Mouse (Mus musculus): ENCODE measurements at regions not wholly inside any gene's neighbourhood (a gene's known extent, or its start where the extent isn't known, plus 50 kb on each side); places are given as distances from the start of the nearest gene placed in this dataset.

DNA sequence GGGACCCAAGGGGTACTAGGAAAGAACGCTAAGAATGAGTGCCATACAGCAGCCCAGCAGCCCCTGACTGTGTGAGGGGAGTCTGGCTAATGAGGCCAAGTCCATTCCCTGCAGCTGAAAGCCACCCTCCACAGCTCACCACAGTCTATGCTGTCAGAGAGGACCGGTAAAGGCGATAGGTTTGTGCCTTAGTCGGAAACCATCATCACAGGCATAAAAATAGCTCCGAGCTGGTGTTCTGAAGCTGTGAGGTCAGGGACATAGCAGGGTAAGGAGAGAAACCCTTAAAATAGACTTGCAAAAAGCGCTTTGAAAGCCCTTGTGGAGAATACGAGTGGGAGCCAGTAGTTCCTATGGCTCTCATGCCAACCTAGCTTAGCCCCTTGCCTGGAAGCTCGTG is 172.1 kb upstream of the Thsd7b start:
- Histone ChIP-seq H3K9me3 (ENCODE audit: control insufficient read depth, low read length) (no peaks in the 10 kb centered on the region), H3K27ac (replicated peaks; ENCODE audit: low read depth, low read length) (no peak overlapping the region), H3K9ac (ENCODE audit: low read depth, low read length, severe bottlenecking) (no peak overlapping the region), H3K4me3 (replicated peaks; ENCODE audit: low read length) (no peak overlapping the region), H3K4me2 (replicated peaks; ENCODE audit: low read depth, low read length, severe bottlenecking) (no peak overlapping the region), H3K4me1 (ENCODE audit: control insufficient read depth, insufficient read depth, low read length) (no peaks in the 10 kb centered on the region), H3K27me3 (ENCODE audit: control insufficient read depth, insufficient read depth, low read length) (no peaks in the 10 kb centered on the region), H3K36me3 (ENCODE audit: control insufficient read depth, insufficient read depth, low read length) (no peaks in the 10 kb centered on the region)
- ATAC-seq (ENCODE audit: low FRiP score, low read depth), result no peak
- WGBS, result 71% methylated on average over 8 of the region's 8 CpGs
- DNase-seq (ENCODE audit: low spot score), result no peak
- no peak for TF ChIP-seq POLR2A (IDR thresholded peaks at IDR 0.05; ENCODE audit: borderline replicate concordance, extremely low read depth, insufficient read depth, insufficient read length)

DNA sequence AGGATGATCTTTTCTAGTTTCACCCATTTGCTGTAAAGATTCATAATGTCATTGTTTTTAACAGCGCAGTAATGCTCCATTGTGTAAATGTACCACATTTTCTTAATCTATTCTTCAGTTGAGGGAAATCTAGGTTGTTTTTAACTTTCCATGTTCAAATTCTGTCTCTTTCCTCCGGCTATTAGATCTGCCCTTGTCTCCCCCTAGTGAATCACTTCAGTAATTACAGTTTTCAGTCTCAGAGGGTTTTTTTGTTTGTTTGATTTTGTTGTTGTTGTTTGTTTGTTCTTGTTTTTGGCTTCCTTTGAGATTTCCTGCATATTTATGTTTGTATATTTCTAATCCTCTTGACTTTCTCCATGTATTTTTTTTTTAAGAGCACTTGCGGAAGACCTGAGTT is 194.8 kb upstream of the Thsd7b start:
- no peak for TF ChIP-seq POLR2A (IDR thresholded peaks at IDR 0.05; ENCODE audit: borderline replicate concordance, extremely low read depth, insufficient read depth, insufficient read length)
- H3K27me3 ChIP-seq (ENCODE audit: control insufficient read depth, insufficient read depth, low read length), result no peaks in the 10 kb centered on the region

DNA sequence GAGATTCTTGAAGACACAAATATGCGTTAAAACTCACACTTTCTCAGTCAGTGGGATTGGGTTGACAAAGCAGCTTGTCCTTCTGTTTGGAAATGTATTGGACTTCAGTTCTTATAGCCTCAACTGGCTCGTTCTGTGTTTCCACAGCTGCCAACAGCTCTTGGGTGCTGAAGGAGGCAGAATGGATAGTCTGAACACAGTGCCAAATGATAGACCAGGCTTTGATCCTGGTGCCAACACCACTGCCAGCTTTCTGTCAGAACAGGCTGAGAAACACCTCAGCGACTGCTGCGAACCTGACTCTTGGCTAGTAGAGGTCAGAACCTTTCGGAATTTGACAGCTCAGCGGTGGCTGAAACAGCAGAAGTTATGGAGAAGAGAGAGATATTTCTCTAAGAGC is 215.9 kb upstream of the Thsd7b start:
- no peak overlapping the region for H3K9ac ChIP-seq (ENCODE audit: low read depth, low read length, severe bottlenecking)
- no peak overlapping the region for H3K4me2 ChIP-seq (replicated peaks; ENCODE audit: low read depth, low read length, severe bottlenecking)
- no peaks in the 10 kb centered on the region for H3K27me3 ChIP-seq (ENCODE audit: control insufficient read depth, insufficient read depth, low read length)
- no peak overlapping the region for H3K4me3 ChIP-seq (replicated peaks; ENCODE audit: low read length)
- no peak for DNase-seq (ENCODE audit: low spot score)
- H3K9me3 ChIP-seq (ENCODE audit: control insufficient read depth, low read length), result no peaks in the 10 kb centered on the region
- no peak for TF ChIP-seq POLR2A (IDR thresholded peaks at IDR 0.05; ENCODE audit: borderline replicate concordance, extremely low read depth, insufficient read depth, insufficient read length)
- no peaks in the 10 kb centered on the region for H3K36me3 ChIP-seq (ENCODE audit: control insufficient read depth, insufficient read depth, low read length)
- no peak for ATAC-seq (ENCODE audit: low FRiP score, low read depth)
- no peak overlapping the region for H3K27ac ChIP-seq (replicated peaks; ENCODE audit: low read depth, low read length)
- 73% methylated on average over 6 of the region's 6 CpGs for WGBS
- no peaks in the 10 kb centered on the region for H3K4me1 ChIP-seq (ENCODE audit: control insufficient read depth, insufficient read depth, low read length)

More for the DNA sequence above, 194.8 kb upstream of the Thsd7b start:
- no peak for ATAC-seq (ENCODE audit: low FRiP score, low read depth)
- Histone ChIP-seq H3K9me3 (ENCODE audit: control insufficient read depth, low read length) (no peaks in the 10 kb centered on the region), H3K4me2 (replicated peaks; ENCODE audit: low read depth, low read length, severe bottlenecking) (no peak overlapping the region), H3K36me3 (ENCODE audit: control insufficient read depth, insufficient read depth, low read length) (no peaks in the 10 kb centered on the region), H3K4me3 (replicated peaks; ENCODE audit: low read length) (no peak overlapping the region), H3K4me1 (ENCODE audit: control insufficient read depth, insufficient read depth, low read length) (no peaks in the 10 kb centered on the region), H3K9ac (ENCODE audit: low read depth, low read length, severe bottlenecking) (no peak overlapping the region), H3K27ac (replicated peaks; ENCODE audit: low read depth, low read length) (no peak overlapping the region)
- 69% methylated on average over 3 of the region's 3 CpGs for WGBS
- no peak for DNase-seq (ENCODE audit: low spot score)

DNA sequence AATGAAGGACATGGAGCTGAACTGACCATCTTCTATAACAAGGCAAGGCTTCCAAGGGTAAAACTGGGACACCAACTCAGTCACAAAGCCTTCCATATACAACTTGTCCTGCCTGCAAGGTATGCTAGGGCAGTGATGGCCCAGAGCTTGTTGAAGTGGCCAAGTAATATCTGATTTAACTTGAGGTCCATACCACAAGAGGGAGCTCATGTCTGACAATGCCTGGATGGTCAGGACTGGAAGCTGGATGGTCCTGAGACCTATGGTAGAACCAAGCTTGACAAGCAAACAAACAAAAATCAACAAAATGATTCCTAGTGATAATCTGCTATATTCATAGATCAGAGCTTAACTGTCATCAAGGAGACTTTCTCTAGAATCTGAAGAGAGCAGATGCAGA is 217.8 kb upstream of the Thsd7b start:
- DNase-seq (ENCODE audit: low spot score) (no peak), ATAC-seq (ENCODE audit: low FRiP score, low read depth) (no peak)
- Histone ChIP-seq H3K4me2 (replicated peaks; ENCODE audit: low read depth, low read length, severe bottlenecking) (no peak overlapping the region), H3K27ac (replicated peaks; ENCODE audit: low read depth, low read length) (no peak overlapping the region), H3K9me3 (ENCODE audit: control insufficient read depth, low read length) (no peaks in the 10 kb centered on the region), H3K27me3 (ENCODE audit: control insufficient read depth, insufficient read depth, low read length) (no peaks in the 10 kb centered on the region), H3K4me3 (replicated peaks; ENCODE audit: low read length) (no peak overlapping the region), H3K4me1 (ENCODE audit: control insufficient read depth, insufficient read depth, low read length) (no peaks in the 10 kb centered on the region), H3K36me3 (ENCODE audit: control insufficient read depth, insufficient read depth, low read length) (no peaks in the 10 kb centered on the region), H3K9ac (ENCODE audit: low read depth, low read length, severe bottlenecking) (no peak overlapping the region)
- TF ChIP-seq POLR2A (IDR thresholded peaks at IDR 0.05; ENCODE audit: borderline replicate concordance, extremely low read depth, insufficient read depth, insufficient read length), result no peak

DNA sequence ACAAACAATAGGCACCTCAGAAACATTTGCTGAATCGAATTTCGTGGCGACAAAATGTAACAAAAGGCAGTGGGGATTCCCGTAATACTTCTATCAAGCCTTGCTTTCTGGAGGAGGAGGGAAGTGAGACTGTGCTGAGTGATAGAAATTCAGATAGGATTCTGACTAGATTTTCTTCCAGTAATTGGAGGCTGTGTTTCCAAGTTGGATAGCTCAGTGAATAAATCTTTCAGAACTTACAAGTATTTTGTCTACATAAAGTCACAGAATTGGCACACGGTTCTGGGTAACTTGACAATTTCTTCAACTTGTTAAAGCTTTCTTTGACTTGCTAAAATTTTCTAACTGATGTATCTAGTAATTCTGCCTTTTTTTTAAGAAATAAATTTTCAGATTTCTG is 239.4 kb upstream of the Thsd7b start:
- H3K4me2 ChIP-seq (replicated peaks; ENCODE audit: low read depth, low read length, severe bottlenecking), result no peak overlapping the region
- H3K9ac ChIP-seq (ENCODE audit: low read depth, low read length, severe bottlenecking), result no peak overlapping the region
- H3K27me3 ChIP-seq (ENCODE audit: control insufficient read depth, insufficient read depth, low read length), result no peaks in the 10 kb centered on the region
- ATAC-seq (ENCODE audit: low FRiP score, low read depth) (no peak), DNase-seq (ENCODE audit: low spot score) (no peak)
- no peak overlapping the region for H3K4me3 ChIP-seq (replicated peaks; ENCODE audit: low read length)
- H3K27ac ChIP-seq (replicated peaks; ENCODE audit: low read depth, low read length), result no peak overlapping the region
- 84% methylated on average over 5 of the region's 5 CpGs for WGBS
- no peak for TF ChIP-seq POLR2A (IDR thresholded peaks at IDR 0.05; ENCODE audit: borderline replicate concordance, extremely low read depth, insufficient read depth, insufficient read length)
- H3K9me3 ChIP-seq (ENCODE audit: control insufficient read depth, low read length), result no peaks in the 10 kb centered on the region
- no peaks in the 10 kb centered on the region for H3K36me3 ChIP-seq (ENCODE audit: control insufficient read depth, insufficient read depth, low read length)
- H3K4me1 ChIP-seq (ENCODE audit: control insufficient read depth, insufficient read depth, low read length), result no peaks in the 10 kb centered on the region

DNA sequence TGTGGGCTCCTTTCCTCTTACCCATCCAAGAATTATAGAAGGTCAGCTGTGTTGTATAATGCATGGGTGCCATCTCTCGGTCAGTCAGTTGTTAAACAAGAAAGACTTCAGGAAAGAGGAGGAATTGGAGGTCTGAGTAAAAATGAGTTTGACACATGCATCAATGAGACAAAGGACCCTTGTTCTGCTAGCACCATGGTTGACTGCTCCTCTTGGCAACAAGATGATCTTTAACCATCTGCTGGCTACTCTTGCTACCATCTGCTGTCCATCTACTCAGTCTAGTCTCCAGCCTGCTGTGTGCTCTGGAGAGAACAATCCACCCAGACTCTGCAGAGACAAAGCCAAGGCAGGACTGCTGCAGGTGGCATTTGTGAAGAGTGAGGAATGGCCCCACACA is 267.2 kb upstream of the Thsd7b start:
- H3K9ac ChIP-seq (ENCODE audit: low read depth, low read length, severe bottlenecking), result no peak overlapping the region
- WGBS, result 88% methylated on average over 1 of the region's 1 CpGs
- H3K4me3 ChIP-seq (replicated peaks; ENCODE audit: low read length), result no peak overlapping the region
- no peaks in the 10 kb centered on the region for H3K36me3 ChIP-seq (ENCODE audit: control insufficient read depth, insufficient read depth, low read length)
- H3K4me1 ChIP-seq (ENCODE audit: control insufficient read depth, insufficient read depth, low read length), result no peaks in the 10 kb centered on the region
- H3K27me3 ChIP-seq (ENCODE audit: control insufficient read depth, insufficient read depth, low read length), result no peaks in the 10 kb centered on the region
- no peak overlapping the region for H3K27ac ChIP-seq (replicated peaks; ENCODE audit: low read depth, low read length)
- no peak for TF ChIP-seq POLR2A (IDR thresholded peaks at IDR 0.05; ENCODE audit: borderline replicate concordance, extremely low read depth, insufficient read depth, insufficient read length)
- no peaks in the 10 kb centered on the region for H3K9me3 ChIP-seq (ENCODE audit: control insufficient read depth, low read length)
- ATAC-seq (ENCODE audit: low FRiP score, low read depth) (no peak), DNase-seq (ENCODE audit: low spot score) (no peak)
- no peak overlapping the region for H3K4me2 ChIP-seq (replicated peaks; ENCODE audit: low read depth, low read length, severe bottlenecking)

Data from limb, embryonic 14.5 days (tissue).